Mouse (Mus musculus): ENCODE data around the gene Ero1lb. TPM values are rescaled to one million over a fixed set of nuclear protein-coding genes. Genes with fewer than 3 reads are reported as not detected.
A peak's percentile ranks its signal among the peaks of the same experiment; 100 is the strongest.
"Not testable (repeated sequence)": the region's sequence is repeated elsewhere in the genome, so short reads cannot be mapped to it uniquely, and the experiment has no call there.

The Ero1lb gene
- polyA plus RNA-seq, 1 experiment from 2014 or later = 14.0 TPM

GRCm38 (mm10) chr13:12619808-12620207 is 54.1 kb downstream of the Ero1lb start:
- H3K27ac ChIP-seq; H3K4me3 ChIP-seq (ENCODE audit: inconsistent target): not testable (repeated sequence)
- 100% methylated on average over 6 of the region's 8 CpGs for WGBS (ENCODE audit: missing documents)
- Histone ChIP-seq H3K79me2 (ENCODE audit: inconsistent target) (peaks cover 19% of the 10 kb centered on the region; the same call in 1 of the 2 replicates), H3K36me3 (ENCODE audit: inconsistent target) (peaks cover 56% of the 10 kb centered on the region)

- H3K4me3 ChIP-seq (ENCODE audit: inconsistent target); H3K27ac ChIP-seq: not testable (repeated sequence)
- H3K79me2 ChIP-seq (ENCODE audit: inconsistent target) = peaks cover 66% of the 10 kb centered on the region
- 45% methylated on average over 3 of the region's 3 CpGs for WGBS (ENCODE audit: missing documents)
- peaks cover 29% of the 10 kb centered on the region for H3K36me3 ChIP-seq (ENCODE audit: inconsistent target)
Observed at GRCm38 (mm10) chr13:12626061-12626460, 60.4 kb downstream of the Ero1lb start.

GRCm38 (mm10) chr13:12627746-12628145 is 62.1 kb downstream of the Ero1lb start:
- H3K4me3 ChIP-seq (ENCODE audit: inconsistent target); H3K27ac ChIP-seq: not testable (repeated sequence)
- peaks cover 17% of the 10 kb centered on the region for H3K36me3 ChIP-seq (ENCODE audit: inconsistent target)
- 66% methylated on average over 6 of the region's 8 CpGs for WGBS (ENCODE audit: missing documents)
- H3K79me2 ChIP-seq (ENCODE audit: inconsistent target) = peaks cover 81% of the 10 kb centered on the region

GRCm38 (mm10) chr13:12628181-12628580 is 62.5 kb downstream of the Ero1lb start:
- peaks cover 81% of the 10 kb centered on the region for H3K79me2 ChIP-seq (ENCODE audit: inconsistent target)
- peaks cover 13% of the 10 kb centered on the region for H3K36me3 ChIP-seq (ENCODE audit: inconsistent target)
- whole genome bisulfite sequencing (ENCODE audit: missing documents) = 86% methylated on average over 5 of the region's 5 CpGs
- H3K27ac ChIP-seq; H3K4me3 ChIP-seq (ENCODE audit: inconsistent target): not testable (repeated sequence)

- H3K4me3 ChIP-seq (ENCODE audit: inconsistent target); H3K36me3 ChIP-seq (ENCODE audit: inconsistent target); H3K27ac ChIP-seq: not testable (repeated sequence)
- H3K79me2 ChIP-seq (ENCODE audit: inconsistent target) = peaks cover 80% of the 10 kb centered on the region
- WGBS (ENCODE audit: missing documents) = 100% methylated on average over 3 of the region's 5 CpGs
Observed at GRCm38 (mm10) chr13:12630252-12630651, 64.6 kb downstream of the Ero1lb start.

GRCm38 (mm10) chr13:12634941-12635588 is 69.4 kb downstream of the Ero1lb start:
- H3K79me2 ChIP-seq (ENCODE audit: inconsistent target) = peaks cover 44% of the 10 kb centered on the region
- no CpG with 5 or more reads among the region's 6 CpGs for WGBS (ENCODE audit: missing documents)
- H3K27ac ChIP-seq; H3K36me3 ChIP-seq (ENCODE audit: inconsistent target); H3K4me3 ChIP-seq (ENCODE audit: inconsistent target): not testable (repeated sequence)

GRCm38 (mm10) chr13:12642795-12643194 is 77.1 kb downstream of the Ero1lb start:
- not testable (repeated sequence) for H3K4me3 ChIP-seq (ENCODE audit: inconsistent target); H3K36me3 ChIP-seq (ENCODE audit: inconsistent target); H3K27ac ChIP-seq
- peaks cover 42% of the 10 kb centered on the region for H3K79me2 ChIP-seq (ENCODE audit: inconsistent target)
- WGBS (ENCODE audit: missing documents) = no CpG with 5 or more reads among the region's 4 CpGs

GRCm38 (mm10) chr13:12646676-12647075 is 81.0 kb downstream of the Ero1lb start:
- WGBS (ENCODE audit: missing documents) = 83% methylated on average over 3 of the region's 5 CpGs
- not testable (repeated sequence) for H3K4me3 ChIP-seq (ENCODE audit: inconsistent target)

GRCm38 (mm10) chr13:12650020-12650876 is 84.6 kb downstream of the Ero1lb start:
- peaks cover 25% of the 10 kb centered on the region for H3K79me2 ChIP-seq (ENCODE audit: inconsistent target)
- H3K27ac ChIP-seq; H3K36me3 ChIP-seq (ENCODE audit: inconsistent target): not testable (repeated sequence)
- 0% methylated on average over 20 of the region's 79 CpGs for WGBS (ENCODE audit: missing documents)
- H3K4me3 ChIP-seq (ENCODE audit: inconsistent target) = peak overlapping the region; percentile 29

More at GRCm38 (mm10) chr13:12646676-12647075, 81.0 kb downstream of the Ero1lb start:
- H3K79me2 ChIP-seq (ENCODE audit: inconsistent target) = peaks cover 46% of the 10 kb centered on the region
- not testable (repeated sequence) for H3K36me3 ChIP-seq (ENCODE audit: inconsistent target); H3K27ac ChIP-seq

- H3K36me3 ChIP-seq (ENCODE audit: inconsistent target); H3K27ac ChIP-seq: not testable (repeated sequence)
- peaks cover 20% of the 10 kb centered on the region for H3K79me2 ChIP-seq (ENCODE audit: inconsistent target)
- 0% methylated on average over 7 of the region's 13 CpGs for WGBS (ENCODE audit: missing documents)
- peak overlapping the region; percentile 12; the same call in 1 of the 2 replicates for H3K4me3 ChIP-seq (ENCODE audit: inconsistent target)
Observed at GRCm38 (mm10) chr13:12650877-12651176, 85.2 kb downstream of the Ero1lb start.

Other genes with a start within 250 kb of the Ero1lb start
- not detected in 3 replicates for gene Actn2, start 225.1 kb upstream of the Ero1lb start, polyA plus RNA-seq (2018)
- 17.9 to 41.6 TPM (median 21.2 TPM) in 3 replicates for gene Heatr1, start 170.8 kb upstream of the Ero1lb start, polyA plus RNA-seq (2018)
- gene Lgals8, start 100.9 kb upstream of the Ero1lb start, polyA plus RNA-seq (2018) = 118 to 198 TPM (median 152 TPM) in 3 replicates
- 0.06 to 0.11 TPM (median 0.11 TPM) in 3 replicates for gene Edaradd, start 45.4 kb upstream of the Ero1lb start, polyA plus RNA-seq (2018)
- not detected in 3 replicates for gene Prl2c3, start 234.2 kb downstream of the Ero1lb start, polyA plus RNA-seq (2018)

Data from macrophage (primary cell).